Mouse (Mus musculus) G1E (cell line): ENCODE measurements around the gene Mpped2.

Experiments
- CTCF ChIP-seq: IDR thresholded peaks from 2 replicates; pipeline ENCODE4 v1.5.1; 2012; ENCODE audit warnings: low read depth, low read length, inconsistent platforms, mixed read lengths
- GATA1 ChIP-seq: IDR thresholded peaks from 2 replicates; pipeline ENCODE4 v1.6.1; 2012; ENCODE audit warnings: borderline replicate concordance, low read length, inconsistent platforms, mixed read lengths
- POLR2AphosphoS5 ChIP-seq: IDR thresholded peaks from 2 replicates; pipeline ENCODE4 v1.6.1; 2012; ENCODE audit warnings: low read depth, low read length, inconsistent platforms; ENCODE audit not compliant: insufficient replicate concordance
- TAL1 ChIP-seq: conservative IDR thresholded peaks from 2 replicates; pipeline ENCODE4 v1.6.1; 2012; ENCODE audit warnings: low read depth, low read length, inconsistent platforms, mixed read lengths

- TF ChIP-seq TAL1 (no peak), CTCF (no peak), GATA1 (no peak), POLR2AphosphoS5 (no peak)
Observed at GRCm38 (mm10) chr2:106713151-106713550, 20.1 kb downstream of the Mpped2 start.
